Mouse (Mus musculus): ENCODE results near the gene Olfr96. TPM values are rescaled to one million over a fixed set of nuclear protein-coding genes. Genes with fewer than 3 reads are reported as not detected.
A peak's percentile ranks its signal among the peaks of the same experiment; 100 is the strongest.

Gene Olfr96
- polyA plus RNA-seq, 1 experiment from 2014 or later = not detected

DNA sequence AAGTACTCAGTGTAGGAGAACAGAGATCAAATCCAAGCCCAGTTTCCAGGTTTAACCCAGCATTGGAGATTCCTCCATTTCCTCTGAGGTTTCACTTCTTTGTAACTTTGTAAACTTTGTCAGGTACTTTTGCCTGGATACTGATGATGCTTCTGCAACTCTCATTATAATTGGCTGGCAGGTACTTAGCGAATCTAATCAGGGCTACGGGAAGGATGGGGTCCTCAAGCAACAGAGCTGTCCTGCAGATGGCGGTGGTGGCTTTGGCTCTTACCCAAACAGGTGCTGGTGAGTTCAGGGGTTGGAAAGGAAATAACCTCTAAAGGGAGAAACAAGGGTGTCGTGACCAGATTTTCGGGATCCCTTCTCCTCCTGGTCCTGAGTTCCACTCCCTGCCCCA is 26.8 kb downstream of the Olfr96 start:
- H3K4me1 ChIP-seq (replicated peaks; ENCODE audit: control insufficient read depth, insufficient read depth, low read length) = no peaks in the 10 kb centered on the region
- ATAC-seq (replicated peaks; ENCODE audit: low FRiP score) (peak; percentile 56; the same call in 1 of the 2 replicates), DNase-seq (ENCODE audit: low spot score) (no peak)
- H3K9ac ChIP-seq (ENCODE audit: low read length) = no peak overlapping the region
- H3K4me3 ChIP-seq (ENCODE audit: low read depth, low read length) = no peak overlapping the region
- WGBS = 30% methylated on average over 5 of the region's 5 CpGs
- no peaks in the 10 kb centered on the region for H3K27me3 ChIP-seq (ENCODE audit: control insufficient read depth, insufficient read depth, low read length)
- no peak overlapping the region for H3K4me2 ChIP-seq (ENCODE audit: low read depth, low read length, severe bottlenecking)
- H3K9me3 ChIP-seq (ENCODE audit: control insufficient read depth, low read length) = no peaks in the 10 kb centered on the region
- H3K36me3 ChIP-seq (ENCODE audit: control insufficient read depth, insufficient read depth, low read length) = no peaks in the 10 kb centered on the region
- no peak overlapping the region for H3K27ac ChIP-seq (ENCODE audit: low read depth, low read length)

DNA sequence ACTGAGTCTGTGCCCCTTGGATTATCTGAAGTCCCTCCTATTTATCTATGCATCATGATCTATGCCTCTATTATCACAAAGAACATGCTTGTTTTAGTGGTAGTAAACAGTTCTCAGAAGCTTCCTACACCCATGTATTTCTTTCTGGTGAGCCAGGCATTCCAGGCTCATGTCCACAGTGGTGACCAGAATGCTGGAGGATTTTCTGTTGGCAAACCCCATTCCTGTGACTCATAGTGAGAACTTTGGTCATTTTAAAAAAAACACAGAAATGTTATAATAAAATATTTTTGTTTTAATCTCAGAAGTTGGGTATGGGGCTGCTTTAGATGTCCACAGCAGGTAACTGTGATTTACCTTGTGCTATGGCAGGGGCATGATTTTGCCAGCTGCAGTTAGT is 29.5 kb downstream of the Olfr96 start:
- H3K4me2 ChIP-seq (ENCODE audit: low read depth, low read length, severe bottlenecking) = no peak overlapping the region
- ATAC-seq (replicated peaks; ENCODE audit: low FRiP score) (no peak), DNase-seq (ENCODE audit: low spot score) (no peak)
- no peaks in the 10 kb centered on the region for H3K9me3 ChIP-seq (ENCODE audit: control insufficient read depth, low read length)
- H3K4me3 ChIP-seq (ENCODE audit: low read depth, low read length) = no peak overlapping the region
- no peaks in the 10 kb centered on the region for H3K4me1 ChIP-seq (replicated peaks; ENCODE audit: control insufficient read depth, insufficient read depth, low read length)
- H3K36me3 ChIP-seq (ENCODE audit: control insufficient read depth, insufficient read depth, low read length) = no peaks in the 10 kb centered on the region
- no peaks in the 10 kb centered on the region for H3K27me3 ChIP-seq (ENCODE audit: control insufficient read depth, insufficient read depth, low read length)
- no peak overlapping the region for H3K9ac ChIP-seq (ENCODE audit: low read length)
- no peak overlapping the region for H3K27ac ChIP-seq (ENCODE audit: low read depth, low read length)

DNA sequence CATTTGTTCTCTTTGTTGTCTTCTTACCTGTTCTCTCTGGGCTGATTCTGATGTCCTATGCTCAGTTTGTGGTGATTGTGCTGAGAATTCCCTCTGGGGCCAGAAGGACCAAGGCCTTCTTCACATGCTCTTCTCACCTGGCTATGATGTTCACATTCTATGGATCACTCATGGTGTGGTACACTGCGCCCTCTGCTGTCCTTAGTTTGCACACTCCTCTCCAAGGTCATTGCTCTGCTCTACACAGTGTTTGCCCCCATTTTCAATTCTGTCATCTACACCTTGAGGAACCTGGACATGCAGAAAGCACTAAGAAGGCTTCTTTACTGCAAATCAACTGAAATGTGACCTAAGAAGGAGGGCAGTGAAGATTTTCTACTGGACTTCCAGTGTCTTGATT is 30.6 kb downstream of the Olfr96 start:
- H3K4me1 ChIP-seq (replicated peaks; ENCODE audit: control insufficient read depth, insufficient read depth, low read length) = no peaks in the 10 kb centered on the region
- DNase-seq (ENCODE audit: low spot score) (no peak), ATAC-seq (replicated peaks; ENCODE audit: low FRiP score) (no peak)
- no peak overlapping the region for H3K27ac ChIP-seq (ENCODE audit: low read depth, low read length)
- no peak overlapping the region for H3K4me3 ChIP-seq (ENCODE audit: low read depth, low read length)
- 4% methylated on average over 1 of the region's 1 CpGs for WGBS
- H3K36me3 ChIP-seq (ENCODE audit: control insufficient read depth, insufficient read depth, low read length) = no peaks in the 10 kb centered on the region
- H3K4me2 ChIP-seq (ENCODE audit: low read depth, low read length, severe bottlenecking) = no peak overlapping the region
- H3K9ac ChIP-seq (ENCODE audit: low read length) = no peak overlapping the region
- H3K9me3 ChIP-seq (ENCODE audit: control insufficient read depth, low read length) = no peaks in the 10 kb centered on the region
- H3K27me3 ChIP-seq (ENCODE audit: control insufficient read depth, insufficient read depth, low read length) = no peaks in the 10 kb centered on the region

DNA sequence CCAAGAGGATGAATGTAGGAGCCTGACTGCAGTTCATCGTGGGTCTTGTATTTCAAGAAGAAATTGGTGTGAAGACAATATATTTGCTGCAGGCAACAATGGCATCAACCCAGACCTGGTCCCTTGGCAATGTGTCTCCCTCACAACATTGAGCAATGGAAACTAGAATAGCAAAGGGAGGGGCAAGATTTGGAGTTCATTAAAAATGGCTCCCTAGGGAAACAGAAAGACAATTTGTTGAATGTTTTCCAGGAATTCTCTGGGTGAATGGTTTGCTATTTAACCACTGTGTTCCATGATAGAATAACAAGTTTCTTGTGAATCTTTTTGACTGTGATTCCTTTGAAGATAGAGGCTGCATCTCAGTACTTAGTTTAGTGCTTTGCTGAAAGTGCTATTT is 43.7 kb downstream of the Olfr96 start, which contains the start of gene Olfr98:
Gene Olfr98, minus strand, starts transcription at position 124 of the 400 bp plus-strand sequence.
- WGBS = 79% methylated on average over 1 of the region's 1 CpGs
- Histone ChIP-seq H3K9ac (ENCODE audit: low read length) (no peak within 1 kb of the TSS), H3K36me3 (ENCODE audit: control insufficient read depth, insufficient read depth, low read length) (no peaks in the 10 kb centered on the region), H3K4me2 (ENCODE audit: low read depth, low read length, severe bottlenecking) (no peak within 1 kb of the TSS), H3K9me3 (ENCODE audit: control insufficient read depth, low read length) (no peaks in the 10 kb centered on the region), H3K4me1 (replicated peaks; ENCODE audit: control insufficient read depth, insufficient read depth, low read length) (no peaks in the 10 kb centered on the region), H3K4me3 (ENCODE audit: low read depth, low read length) (no peak within 1 kb of the TSS), H3K27ac (ENCODE audit: low read depth, low read length) (no peak within 1 kb of the TSS), H3K27me3 (ENCODE audit: control insufficient read depth, insufficient read depth, low read length) (no peaks in the 10 kb centered on the region)
- DNase-seq (ENCODE audit: low spot score) (no peak), ATAC-seq (replicated peaks; ENCODE audit: low FRiP score) (no peak)

DNA sequence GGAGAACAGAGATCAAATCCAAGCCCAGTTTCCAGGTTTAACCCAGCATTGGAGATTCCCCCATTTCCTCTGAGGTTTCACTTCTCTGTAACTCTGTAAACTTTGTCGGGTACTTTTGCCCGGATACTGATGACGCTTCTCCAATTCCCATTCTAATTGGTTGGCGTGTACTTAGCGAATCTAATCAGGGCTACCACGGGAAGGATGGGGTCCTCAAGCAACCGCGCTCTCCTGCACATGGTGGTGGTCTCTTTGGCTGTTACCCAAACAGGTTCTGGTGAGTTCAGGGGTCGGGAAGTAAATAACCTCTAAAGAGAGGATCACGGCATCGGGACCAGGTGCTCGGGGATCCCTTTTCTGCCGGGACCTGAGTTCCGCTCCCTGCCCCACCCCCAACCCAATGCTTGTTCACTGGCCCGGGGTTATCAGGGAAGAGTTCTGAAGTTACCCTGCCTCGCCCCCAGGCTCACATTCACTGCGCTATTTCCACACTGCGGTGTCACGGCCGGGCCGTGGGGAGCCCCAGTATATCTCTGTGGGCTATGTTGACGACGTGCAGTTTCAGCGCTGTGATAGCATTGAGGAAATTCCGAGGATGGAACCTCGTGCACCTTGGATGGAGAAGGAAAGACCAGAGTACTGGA is 50.2 kb downstream of the Olfr96 start, which contains the start of gene H2-M3:
Gene H2-M3, plus strand, starts transcription at position 163 of the 644 bp plus-strand sequence.
- no peaks in the 10 kb centered on the region for H3K4me1 ChIP-seq (replicated peaks; ENCODE audit: control insufficient read depth, insufficient read depth, low read length)
- H3K9me3 ChIP-seq (ENCODE audit: control insufficient read depth, low read length) = no peaks in the 10 kb centered on the region
- H3K4me2 ChIP-seq (ENCODE audit: low read depth, low read length, severe bottlenecking) = peak within 1 kb of the TSS; percentile 50
- WGBS = 5% methylated on average over 26 of the region's 26 CpGs
- no peak within 1 kb of the TSS for H3K27ac ChIP-seq (ENCODE audit: low read depth, low read length)
- H3K9ac ChIP-seq (ENCODE audit: low read length) = peak within 1 kb of the TSS; percentile 35; the same call in 1 of the 2 replicates
- peak; percentile 99 for ATAC-seq (replicated peaks; ENCODE audit: low FRiP score)
- no peaks in the 10 kb centered on the region for H3K36me3 ChIP-seq (ENCODE audit: control insufficient read depth, insufficient read depth, low read length)
- peak within 1 kb of the TSS; percentile 32 for H3K4me3 ChIP-seq (ENCODE audit: low read depth, low read length)
- no peaks in the 10 kb centered on the region for H3K27me3 ChIP-seq (ENCODE audit: control insufficient read depth, insufficient read depth, low read length)
- DNase-seq (ENCODE audit: low spot score) = peak; percentile 89

DNA sequence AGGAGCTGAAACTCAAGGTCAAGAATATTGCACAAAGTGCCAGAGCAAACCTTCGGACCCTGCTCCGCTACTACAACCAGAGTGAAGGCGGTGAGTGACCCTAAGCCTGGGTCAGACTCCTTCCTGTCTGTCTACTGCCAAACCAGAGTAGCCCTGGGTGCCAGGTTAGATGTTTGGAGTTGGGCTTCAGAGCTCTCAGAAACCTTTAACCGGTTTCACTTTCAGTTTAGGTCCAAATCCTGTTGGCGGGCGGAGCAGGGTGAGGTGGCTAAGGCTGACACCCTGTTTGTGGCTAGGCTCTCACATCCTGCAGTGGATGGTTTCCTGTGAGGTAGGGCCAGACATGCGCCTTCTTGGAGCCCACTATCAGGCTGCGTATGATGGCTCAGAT is 50.8 kb downstream of the Olfr96 start:
- H3K36me3 ChIP-seq (ENCODE audit: control insufficient read depth, insufficient read depth, low read length) = no peaks in the 10 kb centered on the region
- H3K4me3 ChIP-seq (ENCODE audit: low read depth, low read length) = peak overlapping the region; percentile 32
- DNase-seq (ENCODE audit: low spot score) (peak; percentile 47), ATAC-seq (replicated peaks; ENCODE audit: low FRiP score) (no peak)
- H3K27ac ChIP-seq (ENCODE audit: low read depth, low read length) = no peak overlapping the region
- H3K4me1 ChIP-seq (replicated peaks; ENCODE audit: control insufficient read depth, insufficient read depth, low read length) = no peaks in the 10 kb centered on the region
- no peak overlapping the region for H3K9ac ChIP-seq (ENCODE audit: low read length)
- WGBS = 68% methylated on average over 8 of the region's 8 CpGs
- H3K9me3 ChIP-seq (ENCODE audit: control insufficient read depth, low read length) = no peaks in the 10 kb centered on the region
- H3K4me2 ChIP-seq (ENCODE audit: low read depth, low read length, severe bottlenecking) = peak overlapping the region; percentile 50
- H3K27me3 ChIP-seq (ENCODE audit: control insufficient read depth, insufficient read depth, low read length) = no peaks in the 10 kb centered on the region

DNA sequence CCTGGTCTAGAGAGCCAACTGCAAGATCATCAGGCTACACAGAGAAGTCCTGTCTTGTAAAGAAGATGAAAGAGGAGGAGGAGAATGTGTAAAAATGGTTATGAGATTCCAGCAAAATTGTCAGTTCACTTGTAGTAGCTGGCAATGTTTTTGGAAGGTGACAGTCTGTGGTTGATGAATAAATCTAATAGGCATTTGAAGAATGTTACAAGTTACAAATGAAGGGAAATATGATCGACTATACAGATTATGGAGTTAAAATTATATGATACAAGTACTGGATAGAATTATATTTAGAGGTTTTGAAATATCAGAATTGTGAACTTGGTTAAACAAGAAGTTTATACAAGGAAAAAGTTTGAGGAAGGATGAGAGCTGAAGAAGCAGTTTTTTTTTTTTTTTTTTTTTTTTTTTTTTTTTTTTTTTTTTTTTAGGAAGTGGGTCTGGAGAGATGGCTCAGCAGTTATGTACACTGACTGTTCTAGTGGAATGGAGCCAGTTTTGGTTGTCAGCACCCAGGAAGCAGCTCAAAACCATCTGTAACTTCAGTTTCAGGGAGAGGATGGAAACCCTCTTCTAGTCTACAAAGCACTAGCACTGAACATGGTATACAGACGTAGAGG is 55.8 kb downstream of the Olfr96 start:
- ATAC-seq (replicated peaks; ENCODE audit: low FRiP score) = no peak
- Histone ChIP-seq H3K27me3 (ENCODE audit: control insufficient read depth, insufficient read depth, low read length) (no peaks in the 10 kb centered on the region), H3K9ac (ENCODE audit: low read length) (no peak overlapping the region), H3K4me1 (replicated peaks; ENCODE audit: control insufficient read depth, insufficient read depth, low read length) (no peaks in the 10 kb centered on the region), H3K4me2 (ENCODE audit: low read depth, low read length, severe bottlenecking) (no peak overlapping the region), H3K36me3 (ENCODE audit: control insufficient read depth, insufficient read depth, low read length) (no peaks in the 10 kb centered on the region), H3K27ac (ENCODE audit: low read depth, low read length) (no peak overlapping the region), H3K9me3 (ENCODE audit: control insufficient read depth, low read length) (no peaks in the 10 kb centered on the region), H3K4me3 (ENCODE audit: low read depth, low read length) (no peak overlapping the region)
- DNase-seq (ENCODE audit: low spot score) = no peak
- 85% methylated on average over 2 of the region's 2 CpGs for WGBS
